Mouse (Mus musculus) lung, postnatal 0 days (tissue): ENCODE measurements around the gene Pfkp.

Source experiments
- CTCF ChIP-seq: IDR thresholded peaks from 2 replicates; pipeline ENCODE4 v1.5.1; 2016; ENCODE audit warnings: antibody characterized with exemption, mild to moderate bottlenecking
- EP300 ChIP-seq: IDR thresholded peaks from 2 replicates; pipeline ENCODE4 v1.6.1; 2016; ENCODE audit warnings: antibody characterized with exemption, mild to moderate bottlenecking, control low read depth

DNA sequence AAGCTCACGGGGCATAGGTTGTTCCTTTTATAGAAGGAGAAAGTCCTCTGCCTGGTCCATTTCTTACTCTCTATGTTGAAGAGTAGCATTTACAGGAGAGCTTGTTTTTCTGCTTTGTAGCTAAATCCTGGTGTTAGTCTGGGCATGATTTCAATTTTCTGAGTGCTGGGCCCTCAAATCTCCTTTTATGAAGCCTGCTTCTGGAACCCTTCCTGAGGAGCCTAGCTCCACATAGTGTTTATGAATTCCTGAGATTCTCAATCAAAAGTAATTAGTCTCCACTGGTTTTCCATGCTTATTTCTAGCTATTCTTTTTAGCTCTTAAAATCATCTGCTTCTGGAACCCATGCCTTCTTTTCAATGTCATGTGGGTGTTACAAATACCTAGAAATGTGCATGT lies 16.9 kb upstream of the Pfkp start:
- TF ChIP-seq CTCF (no peak), EP300 (no peak)
